Mouse (Mus musculus): ENCODE measurements around the gene Plac1. TPM values are rescaled to one million over a fixed set of nuclear protein-coding genes. Genes with fewer than 3 reads are reported as not detected.
"Not testable (repeated sequence)": the region's sequence is repeated elsewhere in the genome, so short reads cannot be mapped to it uniquely, and the experiment has no call there.

Plac1 gene
- polyA plus RNA-seq, 1 experiment from 2014 or later, result 5.8 TPM

GRCm38 (mm10) chrX:53046033-53046432 is 193.9 kb downstream of the Plac1 start:
- Histone ChIP-seq H3K27ac (peak overlapping the region; percentile 77), H3K4me1 (replicated peaks) (peaks cover 27% of the 10 kb centered on the region), H3K36me3 (no peaks in the 10 kb centered on the region), H3K9ac (no peak overlapping the region), H3K4me3 (no peak overlapping the region), H3K27me3 (no peaks in the 10 kb centered on the region), H3K4me2 (no peak overlapping the region), H3K9me3 (replicated peaks) (no peaks in the 10 kb centered on the region)
- no peak for ATAC-seq (replicated peaks; ENCODE audit: insufficient number of reproducible peaks, insufficient read depth, low FRiP score, low read depth)
- WGBS, result 53% methylated on average over 4 of the region's 4 CpGs

GRCm38 (mm10) chrX:53045187-53045903 is 194.6 kb downstream of the Plac1 start:
- 17% methylated on average over 10 of the region's 10 CpGs for WGBS
- Histone ChIP-seq H3K4me1 (replicated peaks) (peaks cover 27% of the 10 kb centered on the region), H3K27me3 (no peaks in the 10 kb centered on the region), H3K4me2 (0 out of 2 replicates have a peak overlapping the region, but pooled peaks have one; percentile 4), H3K36me3 (no peaks in the 10 kb centered on the region), H3K4me3 (no peak overlapping the region), H3K9me3 (replicated peaks) (no peaks in the 10 kb centered on the region), H3K9ac (no peak overlapping the region), H3K27ac (peak overlapping the region; percentile 77)
- ATAC-seq (replicated peaks; ENCODE audit: insufficient number of reproducible peaks, insufficient read depth, low FRiP score, low read depth), result peak; percentile 58; the same call in 1 of the 2 replicates

- no peak overlapping the region for H3K27ac ChIP-seq
- ATAC-seq (replicated peaks; ENCODE audit: insufficient number of reproducible peaks, insufficient read depth, low FRiP score, low read depth), result no peak
- 75% methylated on average over 6 of the region's 6 CpGs for WGBS
- H3K36me3 ChIP-seq, result no peaks in the 10 kb centered on the region
- no peak overlapping the region for H3K4me2 ChIP-seq
- H3K9me3 ChIP-seq (replicated peaks), result no peaks in the 10 kb centered on the region
- peaks cover 15% of the 10 kb centered on the region for H3K4me1 ChIP-seq (replicated peaks)
- H3K27me3 ChIP-seq, result no peaks in the 10 kb centered on the region
- no peak overlapping the region for H3K9ac ChIP-seq
- no peak overlapping the region for H3K4me3 ChIP-seq
Measured at GRCm38 (mm10) chrX:53041006-53041405, 198.9 kb downstream of the Plac1 start.

- Histone ChIP-seq H3K4me2 (no peak overlapping the region), H3K27ac (no peak overlapping the region), H3K27me3 (no peaks in the 10 kb centered on the region), H3K9me3 (replicated peaks) (no peaks in the 10 kb centered on the region), H3K4me1 (replicated peaks) (peaks cover 7% of the 10 kb centered on the region), H3K9ac (no peak overlapping the region), H3K36me3 (no peaks in the 10 kb centered on the region), H3K4me3 (no peak overlapping the region)
- WGBS, result 80% methylated on average over 6 of the region's 6 CpGs
- no peak for ATAC-seq (replicated peaks; ENCODE audit: insufficient number of reproducible peaks, insufficient read depth, low FRiP score, low read depth)
Measured at GRCm38 (mm10) chrX:53040138-53040537, 199.8 kb downstream of the Plac1 start.

- Histone ChIP-seq H3K9me3 (replicated peaks) (no peaks in the 10 kb centered on the region), H3K9ac (no peak overlapping the region), H3K4me3 (no peak overlapping the region), H3K27me3 (no peaks in the 10 kb centered on the region), H3K4me2 (no peak overlapping the region), H3K4me1 (replicated peaks) (peaks cover 2% of the 10 kb centered on the region; the same call in 1 of the 2 replicates), H3K36me3 (no peaks in the 10 kb centered on the region), H3K27ac (no peak overlapping the region)
- ATAC-seq (replicated peaks; ENCODE audit: insufficient number of reproducible peaks, insufficient read depth, low FRiP score, low read depth), result no peak
- 47% methylated on average over 5 of the region's 5 CpGs for WGBS
Measured at GRCm38 (mm10) chrX:53039651-53040050, 200.3 kb downstream of the Plac1 start.

- Histone ChIP-seq H3K4me3 (no peak overlapping the region), H3K4me1 (replicated peaks) (no peaks in the 10 kb centered on the region), H3K9ac (no peak overlapping the region), H3K4me2 (no peak overlapping the region), H3K27ac (no peak overlapping the region), H3K36me3 (no peaks in the 10 kb centered on the region), H3K9me3 (replicated peaks) (no peaks in the 10 kb centered on the region), H3K27me3 (no peaks in the 10 kb centered on the region)
- WGBS, result 83% methylated on average over 4 of the region's 4 CpGs
- ATAC-seq (replicated peaks; ENCODE audit: insufficient number of reproducible peaks, insufficient read depth, low FRiP score, low read depth), result no peak
Measured at GRCm38 (mm10) chrX:53038194-53038593, 201.7 kb downstream of the Plac1 start.

GRCm38 (mm10) chrX:53029559-53029958 is 210.4 kb downstream of the Plac1 start:
- Histone ChIP-seq H3K9me3 (replicated peaks) (no peaks in the 10 kb centered on the region), H3K27me3 (no peaks in the 10 kb centered on the region), H3K9ac (no peak overlapping the region), H3K4me2 (no peak overlapping the region), H3K4me1 (replicated peaks) (no peaks in the 10 kb centered on the region), H3K4me3 (no peak overlapping the region), H3K36me3 (no peaks in the 10 kb centered on the region), H3K27ac (no peak overlapping the region)
- WGBS, result 52% methylated on average over 5 of the region's 5 CpGs
- ATAC-seq (replicated peaks; ENCODE audit: insufficient number of reproducible peaks, insufficient read depth, low FRiP score, low read depth), result no peak

- 46% methylated on average over 11 of the region's 11 CpGs for WGBS
- no peaks in the 10 kb centered on the region for H3K4me1 ChIP-seq (replicated peaks)
- H3K36me3 ChIP-seq, result peaks cover 3% of the 10 kb centered on the region; the same call in 1 of the 2 replicates
- H3K27me3 ChIP-seq, result no peaks in the 10 kb centered on the region
- no peaks in the 10 kb centered on the region for H3K9me3 ChIP-seq (replicated peaks)
- no peak overlapping the region for H3K4me3 ChIP-seq
- H3K27ac ChIP-seq, result no peak overlapping the region
- no peak overlapping the region for H3K4me2 ChIP-seq
- no peak for ATAC-seq (replicated peaks; ENCODE audit: insufficient number of reproducible peaks, insufficient read depth, low FRiP score, low read depth)
- H3K9ac ChIP-seq, result no peak overlapping the region
Measured at GRCm38 (mm10) chrX:53025471-53026223, 214.3 kb downstream of the Plac1 start.

- not testable (repeated sequence) for H3K9ac ChIP-seq; H3K4me2 ChIP-seq; H3K27ac ChIP-seq; H3K36me3 ChIP-seq; ATAC-seq (replicated peaks; ENCODE audit: insufficient number of reproducible peaks, insufficient read depth, low FRiP score, low read depth); H3K27me3 ChIP-seq; H3K9me3 ChIP-seq (replicated peaks); H3K4me3 ChIP-seq; H3K4me1 ChIP-seq (replicated peaks)
- WGBS, result 26% methylated on average over 3 of the region's 3 CpGs
Measured at GRCm38 (mm10) chrX:53024268-53024667, 215.6 kb downstream of the Plac1 start.

- no peak overlapping the region for H3K9ac ChIP-seq
- H3K9me3 ChIP-seq (replicated peaks), result no peaks in the 10 kb centered on the region
- no peaks in the 10 kb centered on the region for H3K4me1 ChIP-seq (replicated peaks)
- no peak overlapping the region for H3K27ac ChIP-seq
- 78% methylated on average over 2 of the region's 2 CpGs for WGBS
- no peak overlapping the region for H3K4me2 ChIP-seq
- no peak for ATAC-seq (replicated peaks; ENCODE audit: insufficient number of reproducible peaks, insufficient read depth, low FRiP score, low read depth)
- no peak overlapping the region for H3K4me3 ChIP-seq
- no peaks in the 10 kb centered on the region for H3K27me3 ChIP-seq
- H3K36me3 ChIP-seq, result peaks cover 3% of the 10 kb centered on the region; the same call in 1 of the 2 replicates
Measured at GRCm38 (mm10) chrX:53023021-53023420, 216.9 kb downstream of the Plac1 start.
